Mouse (Mus musculus) thymus, postnatal 0 days (tissue): ENCODE measurements around the gene Dnm1. TPM values are rescaled to one million over a fixed set of nuclear protein-coding genes. Genes with fewer than 3 reads are reported as not detected.
"Not testable (repeated sequence)": the region's sequence is repeated elsewhere in the genome, so short reads cannot be mapped to it uniquely, and the experiment has no call there.

Experiments
- DNase-seq: peaks from one replicate; pipeline ENCODE4 v3.0.0-alpha.2; 2015; ENCODE audit warnings: low spot score
- polyA plus RNA-seq: library from polyadenylated mRNA; unstranded; fragments of >200 nt; fragmentation: Nextera tagmentation; extraction: Ambion mirVana; gene quantifications from 2 replicates; pipeline ENCODE4 v1.2.1, GENCODE M21; 2015

Gene Dnm1
- polyA plus RNA-seq, 1 experiment from 2014 or later = 0.83 TPM

DNA sequence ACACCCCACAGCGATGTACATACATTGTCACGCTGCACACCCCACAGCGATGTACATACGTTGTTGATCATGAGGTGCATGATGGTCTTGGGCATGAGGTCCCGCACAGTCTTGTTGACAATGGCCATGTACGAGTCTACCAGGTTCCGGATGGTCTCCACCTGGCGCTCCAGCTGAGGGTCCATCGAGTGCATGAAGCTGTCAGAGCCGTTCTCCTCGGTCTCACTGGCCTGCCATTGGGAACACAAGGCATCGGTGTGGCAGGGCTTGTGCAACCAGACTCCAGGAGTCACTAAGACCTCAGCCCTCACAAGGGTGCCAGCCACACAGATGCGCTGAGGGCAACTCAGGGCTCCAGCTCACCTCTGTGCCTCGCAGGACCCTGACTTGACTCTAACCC is 38.3 kb downstream of the Dnm1 start:
- no peak for DNase-seq

- DNase-seq = peak; percentile 89
Observed at GRCm38 (mm10) chr2:32312318-32312964, 40.7 kb downstream of the Dnm1 start.

- no peak for DNase-seq
Observed at GRCm38 (mm10) chr2:32311443-32312317, 41.5 kb downstream of the Dnm1 start.

DNA sequence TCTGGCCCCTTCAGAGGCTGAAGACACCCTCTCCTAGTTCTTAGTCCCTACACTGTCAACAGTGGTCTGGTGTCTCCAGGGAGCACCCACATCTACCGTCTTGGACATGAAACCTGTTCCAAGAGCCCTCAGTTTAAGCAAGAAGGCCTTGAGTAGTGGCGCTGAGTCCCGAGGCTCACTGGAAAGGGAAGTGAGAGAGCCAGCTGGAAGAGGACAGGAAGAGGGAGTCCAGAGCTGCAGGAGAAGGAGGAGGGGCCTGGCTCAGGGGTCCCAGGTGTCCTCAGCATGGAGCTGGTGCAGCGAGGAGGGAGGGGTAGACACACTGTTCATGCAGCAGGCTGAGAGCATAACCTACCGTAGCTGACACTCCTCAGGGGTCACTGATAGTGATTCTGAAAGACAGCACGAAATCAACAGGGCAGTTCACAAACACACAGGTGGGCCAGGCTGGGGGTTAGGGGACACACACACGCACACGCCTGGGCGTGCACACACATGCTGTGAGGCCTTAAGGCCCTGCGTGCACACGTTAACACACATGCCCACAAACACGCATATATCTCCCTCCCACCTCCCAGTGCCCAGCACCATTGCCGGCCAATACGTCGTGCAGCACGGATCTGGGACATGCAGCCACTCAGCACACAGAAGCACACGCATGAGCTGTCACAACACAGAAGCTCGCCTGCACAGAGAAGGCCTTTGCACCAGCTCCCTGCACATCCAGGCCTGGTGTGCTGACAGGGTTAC is 42.9 kb downstream of the Dnm1 start:
- DNase-seq = no peak

DNA sequence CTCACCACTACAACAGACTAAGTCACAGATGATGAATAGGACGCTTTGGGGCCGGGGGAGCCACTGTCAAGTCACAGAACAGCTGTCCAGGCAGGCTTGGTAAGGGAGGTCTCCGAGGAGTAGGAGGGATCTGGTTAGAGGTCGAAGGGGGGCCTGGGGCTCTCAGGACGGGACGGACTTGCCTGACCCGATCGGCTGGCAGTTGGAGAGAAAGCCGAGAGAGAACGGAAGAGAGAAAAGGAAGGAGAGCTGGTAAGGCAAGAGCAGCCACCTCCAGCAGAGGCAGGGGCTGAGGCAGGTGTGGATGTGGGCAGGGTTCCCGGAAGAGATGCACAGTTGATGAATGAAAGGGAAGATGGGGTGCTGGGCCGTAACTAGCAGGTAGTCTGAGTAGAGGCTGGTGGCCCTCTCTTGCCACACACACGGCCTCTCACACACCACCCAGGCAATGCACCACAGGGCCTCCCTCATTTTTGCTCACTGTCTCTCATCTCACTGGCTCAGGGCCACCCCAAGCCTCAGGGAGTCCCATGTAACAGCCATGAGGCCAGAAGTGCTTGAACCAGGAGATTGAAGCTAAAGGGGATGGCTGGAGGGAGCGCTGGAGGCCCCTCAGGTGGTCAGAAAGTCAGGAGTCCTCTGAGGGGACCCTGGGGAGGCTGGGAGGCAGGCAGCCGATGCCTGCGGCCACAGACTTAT is 44.1 kb downstream of the Dnm1 start:
- no peak for DNase-seq

DNA sequence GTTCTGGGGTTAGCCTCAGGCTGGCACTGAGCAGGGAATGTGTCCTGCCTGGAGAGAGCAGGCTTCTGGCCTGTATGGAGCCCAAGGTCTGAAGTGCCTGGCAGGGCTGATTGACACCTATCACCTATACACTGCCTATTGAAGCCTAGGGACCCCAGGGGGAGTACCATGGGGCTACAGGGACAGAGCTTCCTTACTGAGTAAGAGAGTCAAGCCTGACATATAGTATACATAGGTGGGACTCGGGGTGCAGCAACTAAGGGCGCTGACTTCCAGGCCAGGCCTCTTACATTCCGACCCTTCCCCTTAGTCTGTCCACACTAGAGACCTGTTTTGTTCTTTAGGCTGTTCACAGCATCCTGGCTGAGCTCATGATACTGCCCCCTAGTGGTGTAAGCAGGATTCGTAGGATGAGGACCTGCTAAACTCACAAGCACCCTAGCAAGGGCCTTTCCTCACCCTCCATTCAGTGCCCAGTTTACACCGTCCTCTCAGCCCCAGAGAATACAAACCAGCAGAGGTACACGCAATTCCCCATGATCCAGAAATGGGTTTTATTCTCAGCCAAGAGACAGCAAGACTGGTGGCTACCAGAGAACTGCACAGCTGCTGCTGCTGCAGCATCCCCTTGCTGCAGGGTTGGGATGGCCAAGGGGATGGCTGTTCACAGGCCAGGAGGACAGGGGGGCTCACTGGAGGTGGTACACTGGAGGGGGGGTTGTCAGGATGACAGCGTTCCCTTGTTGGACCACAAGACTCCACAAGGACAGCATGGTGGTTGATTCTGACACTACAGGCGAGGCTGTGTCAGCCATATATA is 45.0 kb downstream of the Dnm1 start:
- peak; percentile 69 for DNase-seq

DNA sequence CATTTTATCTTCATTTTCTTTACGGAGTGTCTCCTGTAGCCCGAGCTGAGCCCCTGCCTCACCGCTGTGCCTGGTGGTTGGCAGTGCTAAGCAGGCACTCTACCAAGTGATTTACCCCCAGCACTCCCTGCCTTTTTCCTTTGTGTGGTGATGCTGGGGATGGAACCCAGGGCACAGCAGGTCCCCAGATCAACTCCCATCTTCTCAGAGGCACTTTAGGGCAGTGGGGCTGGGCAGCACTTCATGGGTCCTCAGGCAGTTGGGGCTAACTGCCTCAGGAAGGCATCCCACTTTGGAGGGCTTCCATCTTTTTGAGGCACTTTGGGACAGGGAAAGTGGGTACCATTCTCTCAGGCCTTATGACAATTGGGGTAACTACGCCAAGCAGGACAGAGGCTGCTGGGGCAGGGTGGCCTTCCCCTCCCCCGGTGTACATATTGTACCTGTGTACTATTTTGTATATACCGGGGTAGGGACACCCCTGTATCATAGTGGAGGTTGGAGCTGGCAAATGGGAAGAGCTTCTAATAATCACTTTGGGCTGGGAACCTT is 45.8 kb downstream of the Dnm1 start:
- no peak for DNase-seq

DNA sequence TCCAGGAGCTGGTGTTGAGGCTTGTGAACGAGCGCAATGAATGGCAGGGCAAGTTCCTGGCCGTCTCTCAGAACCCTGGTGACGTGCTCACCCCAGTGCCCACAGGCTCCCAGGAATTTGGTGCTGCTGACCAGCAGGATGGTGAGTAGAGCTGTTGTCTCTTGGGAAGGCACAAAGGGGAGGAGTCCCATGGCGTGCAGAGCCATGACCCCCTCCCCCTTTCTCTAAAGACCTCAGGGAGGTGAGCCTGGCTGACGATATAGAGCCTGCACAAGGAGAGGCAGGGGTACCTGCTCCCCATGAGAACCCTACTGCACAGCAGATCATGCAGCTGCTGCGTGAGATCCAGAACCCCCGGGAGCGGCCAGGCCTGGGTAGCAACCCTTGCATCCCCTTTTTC is 47.0 kb downstream of the Dnm1 start:
- no peak for DNase-seq

DNA sequence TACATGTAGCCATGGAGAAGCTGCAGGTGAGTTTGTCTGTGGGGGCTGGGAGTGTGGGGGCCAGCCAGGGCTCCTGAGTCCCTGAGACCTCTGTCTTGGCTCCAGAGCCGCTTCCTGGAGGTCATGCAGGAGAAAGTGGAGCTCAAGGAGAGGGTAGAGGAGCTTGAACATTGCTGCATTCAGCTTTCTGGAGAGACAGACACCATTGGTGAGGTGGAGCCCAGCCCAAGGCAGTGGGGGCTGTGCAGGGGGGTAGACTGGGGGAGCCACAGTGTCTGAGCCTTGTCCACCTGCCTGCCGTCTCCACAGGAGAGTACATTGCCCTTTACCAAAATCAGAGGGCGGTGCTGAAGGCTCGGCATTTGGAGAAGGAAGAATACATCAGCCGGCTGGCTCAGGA is 47.5 kb downstream of the Dnm1 start:
- no peak for DNase-seq

GRCm38 (mm10) chr2:32304145-32304832 is 48.8 kb downstream of the Dnm1 start:
- DNase-seq = peak; percentile 65

DNA sequence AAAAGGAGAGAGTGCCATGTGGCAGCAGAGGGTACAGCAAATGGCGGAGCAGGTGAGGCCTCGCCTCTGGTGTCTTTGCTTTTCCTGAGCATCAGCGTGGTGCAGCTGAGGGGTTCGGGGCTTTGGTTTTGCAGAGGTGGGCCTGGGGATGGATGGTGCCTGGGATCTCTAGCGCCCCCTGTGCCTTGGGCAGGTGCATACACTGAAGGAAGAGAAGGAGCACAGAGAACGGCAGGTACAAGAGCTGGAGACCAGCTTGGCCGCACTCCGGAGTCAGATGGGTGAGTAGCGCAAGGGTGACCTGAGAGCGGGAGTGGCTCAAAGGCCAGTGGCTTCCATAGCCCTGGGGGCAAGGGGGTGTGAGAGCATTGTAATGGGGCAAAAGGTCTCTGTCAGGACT is 50.2 kb downstream of the Dnm1 start:
- DNase-seq = no peak

DNA sequence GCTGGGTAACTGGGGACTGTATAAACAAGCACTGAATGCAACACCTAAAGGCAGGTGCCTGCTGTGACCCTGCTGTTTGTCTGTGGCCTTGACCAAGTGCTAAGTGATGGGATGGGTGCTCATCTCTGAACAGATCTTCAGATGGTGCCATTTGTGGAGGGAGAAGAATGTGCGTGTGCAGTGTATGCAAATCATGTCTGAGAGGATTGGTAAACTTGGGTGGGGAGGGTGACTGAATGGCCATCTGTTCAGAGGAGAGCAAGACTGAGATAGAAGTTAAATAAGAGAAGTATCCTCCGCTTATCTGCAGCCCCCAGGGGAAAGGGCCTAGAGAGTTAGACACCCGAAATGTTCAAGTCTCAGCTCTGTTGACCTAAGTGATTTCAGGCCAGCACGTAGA is 53.7 kb downstream of the Dnm1 start:
- no peak for DNase-seq

DNA sequence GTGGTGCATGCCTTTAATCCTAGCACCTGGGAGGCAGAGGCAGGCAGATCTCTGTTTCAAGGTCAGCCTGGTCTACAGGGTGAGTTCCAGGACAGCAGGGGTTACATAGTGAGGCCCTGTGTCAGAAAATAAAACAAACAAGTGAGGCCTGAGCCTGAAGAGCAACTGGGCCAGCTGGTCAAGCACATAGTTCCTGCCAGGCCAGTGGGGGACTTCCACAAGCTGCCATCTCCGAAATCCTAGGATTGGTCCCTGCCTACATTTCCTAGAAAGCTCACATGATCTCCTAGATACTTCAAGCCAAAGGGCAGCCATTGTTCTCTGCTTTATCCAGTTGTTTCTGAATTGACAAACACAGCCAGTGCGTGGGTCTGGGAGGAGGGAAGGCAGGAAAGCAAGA is 57.3 kb downstream of the Dnm1 start:
- DNase-seq = not testable (repeated sequence)

GRCm38 (mm10) chr2:32295285-32295684 is 57.9 kb downstream of the Dnm1 start:
- DNase-seq = no peak

DNA sequence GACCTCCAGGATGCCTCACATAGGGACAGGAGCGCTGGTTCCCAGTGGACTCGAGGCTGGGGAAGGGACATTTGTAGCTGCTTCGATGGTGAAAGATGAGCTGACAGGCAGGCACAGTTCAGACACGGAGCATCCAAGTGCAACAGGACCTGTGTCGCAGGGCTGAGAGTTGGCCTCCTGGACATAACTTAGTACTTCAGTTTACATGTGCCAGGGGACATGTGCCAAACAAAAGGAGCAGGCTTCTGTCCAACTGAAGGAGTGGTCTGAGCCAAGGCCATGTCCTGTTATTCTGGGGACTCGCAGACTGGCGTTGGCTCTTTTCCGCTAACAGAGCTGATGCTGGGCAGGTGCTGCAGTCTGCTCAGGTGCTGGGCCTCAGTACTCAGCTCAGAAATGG is 58.8 kb downstream of the Dnm1 start:
- DNase-seq = no peak

GRCm38 (mm10) chr2:32289578-32289977 is 63.6 kb downstream of the Dnm1 start:
- peak; percentile 67 for DNase-seq

- no peak for DNase-seq
Observed at GRCm38 (mm10) chr2:32288371-32288931, 64.7 kb downstream of the Dnm1 start.

DNA sequence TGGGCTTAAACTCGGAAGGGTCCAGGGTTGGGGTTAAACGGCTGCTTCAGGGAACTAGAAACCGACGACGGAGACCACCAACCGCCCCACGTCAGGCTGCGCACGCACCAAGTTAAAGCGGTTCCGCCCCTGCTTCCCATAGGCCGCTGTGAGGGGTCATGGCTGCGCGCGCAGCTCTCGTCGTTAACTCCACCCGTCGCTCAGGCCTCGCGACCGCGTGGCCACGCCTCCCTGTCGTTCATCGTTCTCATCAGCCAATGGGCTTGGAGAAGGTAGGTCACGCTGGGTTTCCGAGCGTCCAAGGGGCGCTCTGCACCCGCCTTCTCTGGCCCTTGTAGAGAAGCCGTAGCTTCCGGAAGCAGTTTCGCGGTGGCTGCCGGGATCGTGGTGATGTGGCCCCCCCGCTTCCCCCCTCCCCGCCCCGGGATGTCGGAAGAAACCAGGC is 65.2 kb downstream of the Dnm1 start, which contains the start of gene Swi5:
Swi5 (minus strand) TSS at position 153 of the 445 bp plus-strand sequence.
- peak; percentile 100 for DNase-seq

DNA sequence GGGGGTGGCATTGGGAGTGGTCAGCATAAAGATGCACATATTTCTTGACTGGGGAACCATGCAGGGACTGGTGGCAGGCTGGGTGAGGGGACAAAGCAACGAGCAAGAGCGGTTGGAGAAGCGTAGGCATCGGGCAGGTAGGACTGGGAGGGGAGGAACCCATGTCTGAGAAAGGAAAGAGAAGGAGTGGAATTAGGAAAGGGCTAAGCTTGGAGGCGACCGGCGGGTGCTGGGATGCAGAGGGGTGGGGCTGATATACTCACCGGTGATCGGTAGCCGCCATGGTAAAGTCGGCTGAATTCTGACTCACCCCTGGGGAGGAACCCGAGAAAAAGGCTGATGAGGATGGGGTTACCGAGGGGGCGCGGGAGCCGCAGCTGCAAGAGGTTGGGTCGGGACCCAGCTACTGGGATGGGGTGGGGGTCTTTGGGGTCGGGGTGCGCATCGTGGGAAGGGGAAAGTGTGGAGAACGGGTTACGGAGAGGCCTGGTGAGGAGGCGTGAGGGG is 65.8 kb downstream of the Dnm1 start, which contains the start of gene Golga2:
Golga2 (plus strand) TSS at position 51 of the 507 bp plus-strand sequence.
- no peak for DNase-seq
